Mouse (Mus musculus) heart, embryonic 14.5 days (tissue): ENCODE data around the gene Vps52. TPM values are rescaled to one million over a fixed set of nuclear protein-coding genes. Genes with fewer than 3 reads are reported as not detected.

ENCODE experiments used
- ATAC-seq: fragments of 200-750 bp; cut with Nextera tagmentation; 2 replicates; pipeline ENCODE4 v1.8.0; 2017; ENCODE audit warnings: low read depth, moderate TSS enrichment; ENCODE audit not compliant: insufficient number of reproducible peaks, insufficient read depth, low FRiP score
- H3K27ac ChIP-seq, 2 experiments: fragments of 200-500 bp in 1 of 2; fragments of 300-500 bp in 1 of 2; sonication (generic) in 1 of 2; replicated peaks in 1 of 2; 2 replicates each; pipeline ENCODE4 v1.5.1; 2012 to 2014; ENCODE audit warnings: low read depth in 2 of 2, low read length in 2 of 2, control low read depth in 1 of 2, mild to moderate bottlenecking in 1 of 2, mixed read lengths in 1 of 2; ENCODE audit not compliant: control insufficient read depth in 1 of 2, insufficient read depth in 1 of 2
- H3K27me3 ChIP-seq: fragments of 300-500 bp; sonication (generic); 2 replicates; pipeline ENCODE4 v1.6.1; 2014; ENCODE audit warnings: mild to moderate bottlenecking, low read length, control low read depth; ENCODE audit not compliant: control insufficient read depth, insufficient read depth
- H3K36me3 ChIP-seq: fragments of 300-500 bp; sonication (generic); 2 replicates; pipeline ENCODE4 v1.6.1; 2014; ENCODE audit warnings: mild to moderate bottlenecking, control low read depth, low read length, mixed read lengths; ENCODE audit not compliant: control insufficient read depth, insufficient read depth
- H3K4me1 ChIP-seq, 2 experiments: fragments of 200-500 bp in 1 of 2; fragments of 300-500 bp in 1 of 2; sonication (generic) in 1 of 2; 2 replicates each; pipeline ENCODE4 v1.6.1; 2012 to 2014; ENCODE audit warnings: low read length in 2 of 2, control low read depth in 1 of 2, mixed read lengths in 1 of 2; ENCODE audit not compliant: control insufficient read depth in 2 of 2, insufficient read depth in 2 of 2
- H3K4me2 ChIP-seq: fragments of 300-500 bp; sonication (generic); 2 replicates; pipeline ENCODE4 v1.6.1; 2014; ENCODE audit warnings: mild to moderate bottlenecking, low read length
- H3K4me3 ChIP-seq, 2 experiments: fragments of 200-500 bp in 1 of 2; fragments of 300-500 bp in 1 of 2; sonication (generic) in 1 of 2; 2 replicates each; pipeline ENCODE4 v1.5.1; 2012 to 2014; ENCODE audit warnings: low read length in 2 of 2, mild to moderate bottlenecking in 2 of 2, control low read depth in 1 of 2, low read depth in 1 of 2, moderate library complexity in 1 of 2; ENCODE audit not compliant: control insufficient read depth in 1 of 2, insufficient read depth in 1 of 2
- H3K9ac ChIP-seq: fragments of 300-500 bp; sonication (generic); 2 replicates; pipeline ENCODE4 v1.6.1; 2014; ENCODE audit warnings: mild to moderate bottlenecking, low read length
- H3K9me3 ChIP-seq: fragments of 300-500 bp; sonication (generic); 2 replicates; pipeline ENCODE4 v1.6.1; 2016; ENCODE audit warnings: low read length, control low read depth; ENCODE audit not compliant: control insufficient read depth
- WGBS: fragments of 180-500 bp; shearing (Covaris S2); extraction: QIAGEN DNeasy Blood & Tissue Kit; methylation state at CpG from one replicate; pipeline ENCODE4 v1.1.7; 2014; 5-methylcytosine and 5-hydroxymethylcytosine counted together
- polyA plus RNA-seq: library from polyadenylated mRNA; unstranded; fragments of >200 nt; fragmentation: Nextera tagmentation; extraction: Ambion mirVana; gene quantifications from 2 replicates; pipeline ENCODE4 v1.2.1, GENCODE M21; 2014

The Vps52 gene
- polyA plus RNA-seq, 1 experiment from 2014 or later = 27.6 TPM

DNA sequence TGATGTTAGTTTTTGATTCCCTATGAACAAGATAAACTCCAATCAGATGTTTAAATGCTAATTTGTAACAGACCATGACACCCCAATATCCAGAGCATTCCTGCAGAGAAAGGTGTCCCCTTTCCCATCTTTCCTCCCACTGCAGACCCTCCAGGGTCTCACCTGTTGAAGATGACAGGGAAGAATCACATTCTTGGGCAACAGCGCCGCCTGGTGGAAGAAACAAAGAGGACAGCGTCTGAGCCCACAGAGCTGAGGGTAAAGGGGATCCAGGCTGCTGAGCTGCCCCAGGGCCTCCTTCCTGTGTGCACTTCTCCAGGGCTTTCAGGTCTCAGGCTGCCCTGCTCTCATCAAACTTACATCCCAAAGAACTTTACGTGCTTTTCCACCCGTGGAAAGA is 47.8 kb downstream of the Vps52 start:
- Histone ChIP-seq H3K36me3 (no peaks in the 10 kb centered on the region), H3K27ac (no peak overlapping the region), H3K27me3 (peaks cover 20% of the 10 kb centered on the region), H3K4me1 (peaks cover 0 to 2% of the 10 kb centered on the region in 2 experiments; a peak in 1 of 4 replicates), H3K9me3 (peaks cover 4% of the 10 kb centered on the region; the same call in 1 of the 2 replicates), H3K4me3 (no peak overlapping the region), H3K4me2 (no peak overlapping the region), H3K9ac (no peak overlapping the region)
- 5% methylated on average over 5 of the region's 5 CpGs for WGBS
- no peak for ATAC-seq

DNA sequence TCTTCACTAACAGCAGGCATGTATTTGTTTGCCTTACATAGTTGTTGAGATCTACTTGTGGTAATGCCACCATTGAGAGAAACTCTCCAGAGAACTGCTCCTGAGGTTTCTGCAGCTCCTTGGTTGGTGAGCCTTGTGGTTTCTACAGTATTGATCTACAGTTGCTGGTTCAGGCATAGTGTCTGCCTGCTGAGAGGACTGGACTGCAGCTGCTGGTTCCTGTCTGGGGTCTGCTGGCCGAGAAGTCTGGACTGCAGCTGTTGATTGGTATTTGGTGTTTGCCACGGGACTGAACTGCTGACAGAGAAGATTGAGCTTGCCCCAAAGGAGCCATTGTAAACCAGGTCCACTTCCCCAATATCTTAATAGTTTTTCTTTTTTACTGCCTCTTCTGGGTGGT is 51.0 kb downstream of the Vps52 start:
- no peaks in the 10 kb centered on the region for H3K36me3 ChIP-seq
- 37% methylated on average over 2 of the region's 2 CpGs for WGBS
- peaks cover 4% of the 10 kb centered on the region; the same call in 1 of the 2 replicates for H3K9me3 ChIP-seq
- no peaks in the 10 kb centered on the region for H3K4me1 ChIP-seq
- no peak overlapping the region for H3K4me2 ChIP-seq
- H3K9ac ChIP-seq = no peak overlapping the region
- no peak for ATAC-seq
- H3K27ac ChIP-seq = no peak overlapping the region
- peaks cover 4% of the 10 kb centered on the region; the same call in 1 of the 2 replicates for H3K27me3 ChIP-seq
- no peak overlapping the region for H3K4me3 ChIP-seq

GRCm38 (mm10) chr17:34010156-34010555 is 54.5 kb downstream of the Vps52 start:
- no peak overlapping the region for H3K27ac ChIP-seq
- H3K4me1 ChIP-seq = no peaks in the 10 kb centered on the region
- no peak overlapping the region for H3K4me3 ChIP-seq
- no peak overlapping the region for H3K9ac ChIP-seq
- H3K9me3 ChIP-seq = peaks cover 4% of the 10 kb centered on the region; the same call in 1 of the 2 replicates
- ATAC-seq = no peak
- H3K27me3 ChIP-seq = no peaks in the 10 kb centered on the region
- WGBS = 53% methylated on average over 5 of the region's 5 CpGs
- no peak overlapping the region for H3K4me2 ChIP-seq
- H3K36me3 ChIP-seq = no peaks in the 10 kb centered on the region

- no peaks in the 10 kb centered on the region for H3K9me3 ChIP-seq
- H3K9ac ChIP-seq = no peak overlapping the region
- no peaks in the 10 kb centered on the region for H3K27me3 ChIP-seq
- no peak overlapping the region for H3K4me2 ChIP-seq
- no peaks in the 10 kb centered on the region for H3K4me1 ChIP-seq
- no peaks in the 10 kb centered on the region for H3K36me3 ChIP-seq
- WGBS = 91% methylated on average over 8 of the region's 8 CpGs
- no peak overlapping the region for H3K27ac ChIP-seq
- ATAC-seq = no peak
- H3K4me3 ChIP-seq = no peak overlapping the region
These were observed 57.8 kb downstream of the Vps52 start for GRCm38 (mm10) chr17:34013436-34013835.

Other genes starting within 250 kb of the Vps52 start
- 71.0 and 85.3 TPM in 2 replicates for gene March2, start 237.1 kb upstream of the Vps52 start, polyA plus RNA-seq
- gene Rab11b, start 195.3 kb upstream of the Vps52 start, polyA plus RNA-seq = 300 and 314 TPM in 2 replicates
- gene Angptl4, start 174.0 kb upstream of the Vps52 start, polyA plus RNA-seq = 13.5 and 16.4 TPM in 2 replicates
- gene Kank3, start 145.3 kb upstream of the Vps52 start, polyA plus RNA-seq = 53.8 and 54.2 TPM in 2 replicates
- 653 and 768 TPM in 2 replicates for gene Rps28, start 131.2 kb upstream of the Vps52 start, polyA plus RNA-seq
- gene Ndufa7, start 131.2 kb upstream of the Vps52 start, polyA plus RNA-seq = 628 and 707 TPM in 2 replicates
- gene Cd320, start 112.7 kb upstream of the Vps52 start, polyA plus RNA-seq = 43.5 and 49.2 TPM in 2 replicates
- gene Gm7029, start 82.0 kb upstream of the Vps52 start, polyA plus RNA-seq = not detected in 2 replicates
- 4.5 and 5.4 TPM in 2 replicates for gene Kifc1, start 65.2 kb upstream of the Vps52 start, polyA plus RNA-seq
- 0.26 and 0.35 TPM in 2 replicates for gene Platr17, start 50.7 kb upstream of the Vps52 start, polyA plus RNA-seq
- gene Daxx, start 46.4 kb upstream of the Vps52 start, polyA plus RNA-seq = 24.5 and 27.2 TPM in 2 replicates
- 44.9 and 47.1 TPM in 2 replicates for gene Tapbp, start 39.9 kb upstream of the Vps52 start, polyA plus RNA-seq
- gene Zbtb22, start 39.9 kb upstream of the Vps52 start, polyA plus RNA-seq = 4.5 and 8.9 TPM in 2 replicates
- 30.3 and 38.9 TPM in 2 replicates for gene Rgl2, start 26.3 kb upstream of the Vps52 start, polyA plus RNA-seq
- 110 TPM in 2 replicates for gene Pfdn6, start 15.5 kb upstream of the Vps52 start, polyA plus RNA-seq
- 14.7 and 15.5 TPM in 2 replicates for gene Wdr46, start 15.2 kb upstream of the Vps52 start, polyA plus RNA-seq
- gene B3galt4, start 4.3 kb upstream of the Vps52 start, polyA plus RNA-seq = 3.8 and 4.6 TPM in 2 replicates
- gene Rps18, start 189 bp downstream of the Vps52 start, polyA plus RNA-seq = 1,085 and 1,186 TPM in 2 replicates
- gene H2-K1, start 44.5 kb downstream of the Vps52 start, polyA plus RNA-seq = 32.3 and 37.8 TPM in 2 replicates
- 5.4 and 7.4 TPM in 2 replicates for gene Ring1, start 68.9 kb downstream of the Vps52 start, polyA plus RNA-seq
- 46.8 and 57.7 TPM in 2 replicates for gene H2-Ke6, start 72.2 kb downstream of the Vps52 start, polyA plus RNA-seq
- gene Slc39a7, start 75.9 kb downstream of the Vps52 start, polyA plus RNA-seq = 48.0 and 53.2 TPM in 2 replicates
- 14.2 and 16.4 TPM in 2 replicates for gene Rxrb, start 76.0 kb downstream of the Vps52 start, polyA plus RNA-seq
- 0.32 and 0.51 TPM in 2 replicates for gene Col11a2, start 83.6 kb downstream of the Vps52 start, polyA plus RNA-seq
- gene H2-Oa, start 136.5 kb downstream of the Vps52 start, polyA plus RNA-seq = 0.78 TPM in 1 of 2 replicates, not detected in the other
- gene H2-DMa, start 163.7 kb downstream of the Vps52 start, polyA plus RNA-seq = 5.7 and 9.3 TPM in 2 replicates
- gene Brd2, start 166.8 kb downstream of the Vps52 start, polyA plus RNA-seq = 72.8 and 74.9 TPM in 2 replicates
- gene H2-DMb2, start 187.5 kb downstream of the Vps52 start, polyA plus RNA-seq = 0.32 and 0.36 TPM in 2 replicates
- gene H2-DMb1, start 197.3 kb downstream of the Vps52 start, polyA plus RNA-seq = 0.38 and 0.62 TPM in 2 replicates
- gene Tap1, start 231.7 kb downstream of the Vps52 start, polyA plus RNA-seq = 1.7 and 1.9 TPM in 2 replicates
- 1.6 and 1.7 TPM in 2 replicates for gene Psmb9, start 232.0 kb downstream of the Vps52 start, polyA plus RNA-seq
- gene Psmb8, start 241.9 kb downstream of the Vps52 start, polyA plus RNA-seq = 4.4 and 4.6 TPM in 2 replicates
- gene Tap2, start 247.7 kb downstream of the Vps52 start, polyA plus RNA-seq = 2.1 and 2.8 TPM in 2 replicates